Mouse (Mus musculus): Measurements from ENCODE around the gene Rnf38. TPM values are rescaled to one million over a fixed set of nuclear protein-coding genes. Genes with fewer than 3 reads are reported as not detected.
A peak's percentile ranks its signal among the peaks of the same experiment; 100 is the strongest.

Gene Rnf38
- polyA plus RNA-seq (2017; shearing (Covaris generic)), result 10 to 100 TPM; 27.5 to 27.7 TPM

DNA sequence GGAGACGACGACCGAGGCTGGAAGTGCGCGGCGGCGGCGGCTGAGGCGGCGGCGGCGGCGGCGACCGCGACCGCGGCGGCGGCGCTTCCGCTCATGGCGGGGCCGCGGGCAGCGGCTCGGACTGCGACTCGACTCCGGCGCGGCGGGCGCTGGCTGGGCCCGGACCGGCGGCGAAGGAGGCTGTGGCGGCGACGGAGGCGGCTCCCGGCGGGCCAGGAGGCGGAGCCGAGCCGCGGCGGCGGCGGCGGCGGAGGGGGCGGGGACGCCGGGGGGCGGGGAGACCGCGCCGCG lies at the start of gene Rnf38:
Rnf38 (minus strand) TSS at position 77 of the 291 bp plus-strand sequence.
- no peak for ATAC-seq

DNA sequence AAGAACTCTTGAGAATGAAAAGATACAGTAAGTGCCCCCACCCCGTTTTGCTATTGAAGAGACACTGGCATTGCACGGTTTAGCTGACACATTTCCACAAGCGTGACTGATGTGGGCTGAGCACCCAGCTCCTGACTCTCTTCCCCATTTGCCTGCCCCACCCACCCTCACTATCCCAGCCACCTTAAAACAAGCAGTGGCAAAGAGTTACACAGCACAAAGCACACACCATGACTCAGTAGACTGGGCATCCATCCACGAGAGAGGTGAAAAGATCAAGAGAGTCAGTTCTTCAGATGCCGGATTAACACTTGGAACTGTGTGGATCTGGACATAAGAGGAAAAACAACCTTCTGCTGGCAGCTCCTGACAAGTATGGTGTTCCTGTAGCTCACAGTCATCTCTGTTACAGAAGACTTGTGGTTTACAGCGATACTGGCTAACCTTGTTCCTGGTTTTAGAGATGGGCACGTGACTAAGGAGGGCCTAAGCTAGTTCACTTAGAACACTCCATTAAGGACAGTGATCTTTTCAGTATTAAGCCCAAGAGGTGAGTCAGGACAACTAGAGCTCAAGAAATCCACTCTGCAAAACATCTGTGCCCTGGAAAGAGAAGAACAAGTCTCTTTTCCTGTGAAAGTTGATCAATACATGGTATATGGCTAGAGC lies 48.1 kb upstream of the Rnf38 start:
- ATAC-seq, result no peak

- ATAC-seq, result peak; percentile 98
Measured at GRCm38 (mm10) chr4:44271134-44271533, 37.5 kb upstream of the Rnf38 start.

- ATAC-seq, result no peak
Measured at GRCm38 (mm10) chr4:44269376-44269817, 35.8 kb upstream of the Rnf38 start.

- ATAC-seq, result no peak
Measured at GRCm38 (mm10) chr4:44267437-44267836, 33.8 kb upstream of the Rnf38 start.

GRCm38 (mm10) chr4:44265500-44265899 lies 31.9 kb upstream of the Rnf38 start:
- ATAC-seq, result no peak

- no peak for ATAC-seq
Measured at GRCm38 (mm10) chr4:44260244-44260643, 26.7 kb upstream of the Rnf38 start.

DNA sequence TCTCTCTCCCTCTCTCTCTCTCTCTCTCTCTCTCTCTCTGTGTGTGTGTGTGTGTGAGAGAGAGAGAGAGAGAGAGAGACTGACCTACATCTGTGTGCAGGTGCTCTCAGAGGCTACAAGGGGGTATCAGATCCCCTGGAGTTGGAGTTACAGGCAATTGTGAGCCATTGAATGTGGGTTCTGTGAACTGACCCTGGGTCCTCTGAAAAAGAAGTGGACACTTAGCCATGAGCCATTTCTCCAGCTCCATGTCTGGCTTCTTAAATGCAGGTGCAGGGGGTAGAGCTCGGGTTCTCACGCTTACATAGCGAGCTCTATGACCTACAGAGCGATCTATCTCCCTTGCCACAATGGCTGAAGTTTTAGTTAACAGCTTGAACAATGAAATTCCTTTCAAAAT lies 25.5 kb upstream of the Rnf38 start:
- ATAC-seq, result no peak

- no peak for ATAC-seq
Measured at GRCm38 (mm10) chr4:44254579-44254978, 21.0 kb upstream of the Rnf38 start.

GRCm38 (mm10) chr4:44253191-44253590 lies 19.6 kb upstream of the Rnf38 start:
- ATAC-seq, result no peak

- no peak for ATAC-seq
Measured at GRCm38 (mm10) chr4:44251966-44252916, 18.7 kb upstream of the Rnf38 start.

GRCm38 (mm10) chr4:44251521-44251920 lies 17.9 kb upstream of the Rnf38 start:
- no peak for ATAC-seq

DNA sequence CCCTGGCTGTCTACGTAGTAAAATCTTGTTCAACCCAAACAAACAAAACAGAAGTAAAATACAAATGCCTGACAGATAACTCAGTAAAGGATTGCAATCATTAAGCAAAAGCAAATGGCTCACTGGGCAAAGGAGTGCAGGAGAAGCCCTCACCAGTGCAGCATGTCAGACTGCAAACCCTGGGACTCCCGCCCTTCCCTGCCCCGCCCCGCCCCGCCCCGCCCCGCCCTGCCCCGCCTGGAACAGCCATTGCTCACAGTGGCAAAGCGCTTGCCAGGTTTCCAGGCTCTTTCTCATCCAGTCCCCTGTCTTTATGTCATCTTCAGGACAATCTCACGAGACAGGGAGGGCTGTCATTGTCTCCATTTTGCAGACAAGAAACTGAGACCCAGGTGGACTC lies 16.1 kb upstream of the Rnf38 start:
- ATAC-seq, result no peak

DNA sequence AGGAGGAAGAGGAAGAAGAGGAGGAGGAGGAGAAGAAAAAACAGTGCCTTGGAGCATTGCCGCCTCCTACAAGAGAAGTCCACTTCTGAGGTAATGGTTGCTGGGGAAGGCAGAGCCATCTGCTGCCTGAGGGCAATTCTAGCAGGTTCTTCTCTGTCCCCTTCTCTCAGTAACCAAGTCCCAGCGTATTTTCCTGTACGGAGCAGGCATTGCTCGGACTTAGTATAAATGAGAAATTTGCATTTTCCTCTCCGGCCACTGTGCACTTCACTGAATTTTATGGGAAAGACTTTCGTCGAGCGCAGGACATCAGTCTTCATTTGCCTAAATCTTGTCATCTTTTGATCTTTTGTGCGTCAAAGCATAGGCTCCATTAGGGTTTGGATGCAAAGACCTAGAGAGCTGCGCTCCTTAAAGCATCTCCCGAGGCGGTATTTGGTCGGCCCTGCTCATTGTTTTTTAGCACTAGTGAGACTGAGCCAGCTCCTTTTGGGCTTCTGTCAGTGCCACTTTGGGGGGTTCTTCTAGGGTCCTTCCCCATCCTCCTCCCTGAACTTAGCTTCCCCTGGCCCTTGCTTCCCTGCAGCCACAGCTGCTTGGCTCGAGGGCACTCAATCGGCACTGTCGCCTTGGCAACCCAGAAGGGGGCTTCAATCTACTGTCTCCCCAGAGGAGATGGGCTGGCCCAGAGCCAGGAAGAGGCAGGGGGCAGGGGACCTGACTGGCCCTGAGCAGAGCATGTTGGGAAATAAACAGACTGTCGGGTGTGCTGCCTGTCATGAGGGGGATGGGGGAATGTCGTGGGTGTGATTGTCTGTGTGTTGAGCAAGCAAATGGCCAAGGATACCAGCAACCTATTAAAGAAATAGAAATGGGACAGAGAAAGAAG lies 13.7 kb upstream of the Rnf38 start:
- ATAC-seq, result no peak

GRCm38 (mm10) chr4:44246285-44246684 lies 12.7 kb upstream of the Rnf38 start:
- no peak for ATAC-seq

GRCm38 (mm10) chr4:44241638-44242037 lies 8.0 kb upstream of the Rnf38 start:
- ATAC-seq, result no peak

- ATAC-seq, result no peak
Measured at GRCm38 (mm10) chr4:44235946-44236345, 2.4 kb upstream of the Rnf38 start.

GRCm38 (mm10) chr4:44234004-44234866 lies 646 bp upstream of the Rnf38 start:
- peak; percentile 82 for ATAC-seq

- ATAC-seq, result no peak
Measured at GRCm38 (mm10) chr4:44232771-44233712, 547 bp downstream of the Rnf38 start.

- ATAC-seq, result no peak
Measured at GRCm38 (mm10) chr4:44225128-44225527, 8.5 kb downstream of the Rnf38 start.

- ATAC-seq, result no peak
Measured at GRCm38 (mm10) chr4:44224141-44224540, 9.4 kb downstream of the Rnf38 start.

Measured in CD4-positive, CD25-positive, alpha-beta regulatory T cell, adult 4 months (primary cell).